Mouse (Mus musculus): ENCODE results near the gene Samd14. TPM values are rescaled to one million over a fixed set of nuclear protein-coding genes. Genes with fewer than 3 reads are reported as not detected.

Samd14 gene
- polyA plus RNA-seq, 1 experiment from 2014 or later, result 39.2 TPM

- Histone ChIP-seq H3K36me3 (no peaks in the 10 kb centered on the region), H3K27me3 (ENCODE audit: low read depth, poor library complexity, severe bottlenecking) (peaks cover 32% of the 10 kb centered on the region), H3K4me3 (no peak overlapping the region), H3K9me3 (replicated peaks) (no peaks in the 10 kb centered on the region), H3K4me1 (peaks cover 3% of the 10 kb centered on the region), H3K27ac (no peak overlapping the region)
- DNase-seq (ENCODE audit: low spot score), result peak; percentile 76
- 63% methylated on average over 9 of the region's 9 CpGs for WGBS
These were observed 37.5 kb downstream of the Samd14 start for GRCm38 (mm10) chr11:95046980-95047680.

GRCm38 (mm10) chr11:95053062-95053461 lies 43.4 kb downstream of the Samd14 start:
- DNase-seq (ENCODE audit: low spot score), result no peak
- Histone ChIP-seq H3K27ac (no peak overlapping the region), H3K4me1 (peaks cover 20% of the 10 kb centered on the region), H3K36me3 (no peaks in the 10 kb centered on the region), H3K27me3 (ENCODE audit: low read depth, poor library complexity, severe bottlenecking) (peaks cover 31% of the 10 kb centered on the region), H3K9me3 (replicated peaks) (no peaks in the 10 kb centered on the region), H3K4me3 (no peak overlapping the region)
- 72% methylated on average over 9 of the region's 9 CpGs for WGBS

- Histone ChIP-seq H3K36me3 (no peaks in the 10 kb centered on the region), H3K27ac (peak overlapping the region; percentile 3; the same call in 1 of the 2 replicates), H3K27me3 (ENCODE audit: low read depth, poor library complexity, severe bottlenecking) (peaks cover 34% of the 10 kb centered on the region), H3K4me3 (peak overlapping the region; percentile 28), H3K4me1 (peaks cover 21% of the 10 kb centered on the region), H3K9me3 (replicated peaks) (no peaks in the 10 kb centered on the region)
- DNase-seq (ENCODE audit: low spot score), result no peak
- 29% methylated on average over 19 of the region's 19 CpGs for whole genome bisulfite sequencing
These were observed 47.3 kb downstream of the Samd14 start for GRCm38 (mm10) chr11:95056768-95057501.

- no peak overlapping the region for H3K27ac ChIP-seq
- H3K4me3 ChIP-seq, result no peak overlapping the region
- H3K36me3 ChIP-seq, result no peaks in the 10 kb centered on the region
- DNase-seq (ENCODE audit: low spot score), result no peak
- no peaks in the 10 kb centered on the region; the same call in 1 of the 2 replicates for H3K4me1 ChIP-seq
- H3K27me3 ChIP-seq (ENCODE audit: low read depth, poor library complexity, severe bottlenecking), result peaks cover 28% of the 10 kb centered on the region
- H3K9me3 ChIP-seq (replicated peaks), result no peaks in the 10 kb centered on the region
- WGBS, result 84% methylated on average over 10 of the region's 10 CpGs
These were observed 59.7 kb downstream of the Samd14 start for GRCm38 (mm10) chr11:95069226-95069957.

GRCm38 (mm10) chr11:95070140-95071107 lies 60.7 kb downstream of the Samd14 start:
- Histone ChIP-seq H3K4me3 (no peak overlapping the region), H3K4me1 (peaks cover 6% of the 10 kb centered on the region), H3K36me3 (no peaks in the 10 kb centered on the region), H3K27ac (no peak overlapping the region), H3K9me3 (replicated peaks) (no peaks in the 10 kb centered on the region), H3K27me3 (ENCODE audit: low read depth, poor library complexity, severe bottlenecking) (peaks cover 38% of the 10 kb centered on the region)
- 77% methylated on average over 8 of the region's 8 CpGs for WGBS
- DNase-seq (ENCODE audit: low spot score), result no peak

- no peak overlapping the region for H3K4me3 ChIP-seq
- 67% methylated on average over 7 of the region's 7 CpGs for WGBS
- H3K27me3 ChIP-seq (ENCODE audit: low read depth, poor library complexity, severe bottlenecking), result peaks cover 46% of the 10 kb centered on the region
- no peaks in the 10 kb centered on the region for H3K9me3 ChIP-seq (replicated peaks)
- no peak for DNase-seq (ENCODE audit: low spot score)
- no peaks in the 10 kb centered on the region for H3K36me3 ChIP-seq
- peaks cover 14% of the 10 kb centered on the region for H3K4me1 ChIP-seq
- no peak overlapping the region for H3K27ac ChIP-seq
These were observed 61.6 kb downstream of the Samd14 start for GRCm38 (mm10) chr11:95071266-95071665.

GRCm38 (mm10) chr11:95072136-95072535 lies 62.5 kb downstream of the Samd14 start:
- Histone ChIP-seq H3K4me3 (no peak overlapping the region), H3K27ac (no peak overlapping the region; the same call in 1 of the 2 replicates), H3K36me3 (no peaks in the 10 kb centered on the region), H3K27me3 (ENCODE audit: low read depth, poor library complexity, severe bottlenecking) (peaks cover 55% of the 10 kb centered on the region), H3K4me1 (peaks cover 23% of the 10 kb centered on the region), H3K9me3 (replicated peaks) (no peaks in the 10 kb centered on the region)
- 70% methylated on average over 8 of the region's 8 CpGs for WGBS
- DNase-seq (ENCODE audit: low spot score), result no peak

- Histone ChIP-seq H3K36me3 (no peaks in the 10 kb centered on the region), H3K9me3 (replicated peaks) (no peaks in the 10 kb centered on the region), H3K27me3 (ENCODE audit: low read depth, poor library complexity, severe bottlenecking) (peaks cover 62% of the 10 kb centered on the region), H3K4me3 (no peak overlapping the region), H3K27ac (no peak overlapping the region), H3K4me1 (peaks cover 25% of the 10 kb centered on the region)
- DNase-seq (ENCODE audit: low spot score), result no peak
- 70% methylated on average over 5 of the region's 5 CpGs for WGBS
These were observed 63.1 kb downstream of the Samd14 start for GRCm38 (mm10) chr11:95072804-95073203.

- Histone ChIP-seq H3K27ac (no peak overlapping the region), H3K36me3 (no peaks in the 10 kb centered on the region), H3K4me1 (peaks cover 28% of the 10 kb centered on the region), H3K27me3 (ENCODE audit: low read depth, poor library complexity, severe bottlenecking) (peaks cover 72% of the 10 kb centered on the region), H3K9me3 (replicated peaks) (no peaks in the 10 kb centered on the region), H3K4me3 (no peak overlapping the region)
- DNase-seq (ENCODE audit: low spot score), result no peak
- WGBS, result 86% methylated on average over 4 of the region's 4 CpGs
These were observed 64.2 kb downstream of the Samd14 start for GRCm38 (mm10) chr11:95073835-95074234.

- H3K9me3 ChIP-seq (replicated peaks), result no peaks in the 10 kb centered on the region
- no peak overlapping the region for H3K4me3 ChIP-seq
- no peak overlapping the region for H3K27ac ChIP-seq
- peaks cover 33% of the 10 kb centered on the region for H3K4me1 ChIP-seq
- H3K36me3 ChIP-seq, result no peaks in the 10 kb centered on the region
- WGBS, result 70% methylated on average over 4 of the region's 4 CpGs
- DNase-seq (ENCODE audit: low spot score), result no peak
- H3K27me3 ChIP-seq (ENCODE audit: low read depth, poor library complexity, severe bottlenecking), result peaks cover 81% of the 10 kb centered on the region
These were observed 65.0 kb downstream of the Samd14 start for GRCm38 (mm10) chr11:95074694-95075093.

- no peak for DNase-seq (ENCODE audit: low spot score)
- peaks cover 39% of the 10 kb centered on the region for H3K4me1 ChIP-seq
- H3K4me3 ChIP-seq, result peak overlapping the region; percentile 62
- WGBS, result 6% methylated on average over 19 of the region's 19 CpGs
- peak overlapping the region; percentile 79 for H3K27ac ChIP-seq
- H3K27me3 ChIP-seq (ENCODE audit: low read depth, poor library complexity, severe bottlenecking), result peaks cover 88% of the 10 kb centered on the region
- H3K9me3 ChIP-seq (replicated peaks), result no peaks in the 10 kb centered on the region
- no peaks in the 10 kb centered on the region for H3K36me3 ChIP-seq
These were observed 65.7 kb downstream of the Samd14 start for GRCm38 (mm10) chr11:95075197-95076040.
